Mouse (Mus musculus): ENCODE measurements at regions not wholly inside any gene's neighbourhood (a gene's known extent, or its start where the extent isn't known, plus 50 kb on each side); places are given as distances from the start of the nearest gene placed in this dataset.

- TF ChIP-seq CTCF (IDR thresholded peaks at IDR 0.05; ENCODE audit: low read depth) (peak; percentile 29), EP300 (IDR thresholded peaks at IDR 0.05; ENCODE audit: low read depth) (no peak)
These were observed 179.5 kb upstream of the Fer start for GRCm38 (mm10) chr17:63683345-63683744.

Measured in liver, postnatal 0 days (tissue).